Mouse (Mus musculus) brown adipose tissue, adult 24 weeks (tissue): ENCODE results near the gene Zfp455. TPM values are rescaled to one million over a fixed set of nuclear protein-coding genes. Genes with fewer than 3 reads are reported as not detected.
"Not testable (repeated sequence)": the region's sequence is repeated elsewhere in the genome, so short reads cannot be mapped to it uniquely, and the experiment has no call there.

Source experiments
- H3K27ac ChIP-seq: fragments of 200-500 bp; replicated peaks from 2 replicates; pipeline ENCODE4 v1.5.1; 2012; ENCODE audit warnings: low read depth, mild to moderate bottlenecking, low read length
- H3K4me1 ChIP-seq: fragments of 200-500 bp; 2 replicates; pipeline ENCODE4 v1.6.1; 2012; ENCODE audit warnings: low read length, mixed read lengths; ENCODE audit not compliant: control insufficient read depth, insufficient read depth, insufficient read length
- H3K4me3 ChIP-seq: fragments of 200-500 bp; 2 replicates; pipeline ENCODE4 v1.5.1; 2012; ENCODE audit warnings: low read depth, mild to moderate bottlenecking, low read length, moderate library complexity; ENCODE audit not compliant: insufficient read depth
- polyA plus RNA-seq: library from polyadenylated mRNA; stranded (reverse); fragments of >200 nt; gene quantifications from 2 replicates; pipeline ENCODE4 v1.2.4, GENCODE M21; 2012; ENCODE audit not compliant: missing spikeins, insufficient read depth, insufficient read length

Zfp455 gene
- 0.54 and 0.59 TPM in 2 replicates for polyA plus RNA-seq

DNA sequence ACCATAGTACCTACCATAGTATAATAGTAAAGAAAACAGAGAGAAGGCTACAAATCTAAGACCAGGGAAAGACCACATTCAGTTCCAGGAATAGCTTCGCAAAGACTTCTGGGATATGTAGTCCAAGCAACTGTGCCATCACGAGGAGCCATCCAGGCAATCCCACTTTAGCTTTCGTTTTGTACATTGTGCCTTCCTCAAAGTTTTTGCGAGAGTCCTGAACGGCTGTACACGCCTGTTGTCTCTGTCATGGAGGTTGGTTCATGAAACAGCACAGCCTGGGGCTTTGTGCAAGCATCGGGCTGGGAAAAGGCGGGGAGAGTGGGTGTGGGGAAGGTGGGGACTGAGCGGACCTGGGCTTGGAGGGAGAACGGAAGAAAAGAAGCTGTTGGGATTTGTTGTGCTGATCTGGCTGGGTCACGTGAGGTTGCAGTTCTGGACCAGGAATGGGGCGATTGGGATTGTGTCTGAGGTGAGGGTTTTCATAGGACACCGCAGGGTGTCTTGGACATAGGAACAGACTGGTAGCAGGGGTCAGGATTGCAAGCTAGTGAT is at the start of gene Zfp455:
Gene Zfp455, plus strand, starts transcription at position 167 of the 555 bp plus-strand sequence.
- no peak within 1 kb of the TSS for H3K27ac ChIP-seq

DNA sequence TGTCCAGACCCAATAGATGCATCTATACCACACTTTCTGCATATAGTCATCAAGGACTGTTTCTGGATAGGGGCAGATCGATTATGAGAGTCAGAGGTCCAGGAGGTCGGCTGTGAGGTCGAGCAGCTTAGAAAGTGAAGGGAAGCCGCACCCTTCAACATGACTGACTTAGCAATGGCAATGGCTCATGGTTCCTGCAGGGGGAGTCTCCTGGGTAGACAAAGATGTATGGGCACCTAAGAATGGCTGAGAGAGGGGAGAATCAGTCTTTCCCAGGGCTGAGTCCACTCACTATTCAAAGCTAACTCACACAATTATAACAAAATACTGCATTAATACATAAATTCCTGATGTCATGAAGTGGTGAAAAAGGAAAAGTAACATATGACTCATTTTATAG is 28.2 kb upstream of the Zfp455 start:
- H3K27ac ChIP-seq, H3K4me3 ChIP-seq, H3K4me1 ChIP-seq: not testable (repeated sequence)

More for the DNA sequence above, at the start of gene Zfp455:
- Histone ChIP-seq H3K4me3 (peak within 1 kb of the TSS; percentile 96), H3K4me1 (no peaks in the 10 kb centered on the region; the same call in 1 of the 2 replicates)

DNA sequence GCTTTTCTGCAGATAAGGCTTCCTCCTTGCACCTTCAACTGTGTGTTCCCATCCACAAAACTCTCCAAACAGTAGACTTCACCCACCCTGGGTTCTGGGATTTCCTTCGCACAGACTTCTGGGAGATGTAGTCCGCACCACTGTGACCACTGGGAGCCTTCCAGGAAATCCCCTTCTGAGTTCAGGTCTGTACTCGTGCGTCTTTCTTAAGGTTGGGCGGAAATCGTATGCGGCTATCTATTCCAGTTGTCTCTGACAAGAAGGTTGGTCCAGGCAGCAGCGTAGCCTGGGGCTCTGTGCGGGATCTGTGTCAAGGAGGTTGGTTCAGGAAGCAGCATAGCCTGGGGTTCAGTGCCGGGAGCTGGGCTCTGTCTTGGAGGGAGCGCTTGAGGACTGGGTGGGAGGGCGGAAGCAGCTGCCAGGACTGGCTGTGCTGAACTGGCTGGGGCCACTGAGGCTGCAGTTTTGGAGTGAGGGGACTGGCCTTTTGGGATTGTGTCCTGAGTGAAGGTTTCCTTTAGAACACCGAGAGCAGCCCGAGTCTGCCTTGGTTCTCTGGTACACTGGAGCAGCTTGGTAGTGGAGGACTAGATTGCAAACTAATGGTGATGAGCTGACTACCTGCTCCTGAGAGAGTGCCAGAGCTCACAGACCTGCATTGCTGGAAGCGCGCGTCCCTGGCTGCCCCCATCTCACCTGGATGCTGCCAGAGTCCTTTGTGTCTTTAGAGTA is 21.1 kb upstream of the Zfp455 start, which contains the start of gene Rsl1:
Gene Rsl1, plus strand, starts transcription at position 192 of the 732 bp plus-strand sequence.
- not testable (repeated sequence) for H3K4me1 ChIP-seq
- Histone ChIP-seq H3K27ac (peak within 1 kb of the TSS; percentile 67), H3K4me3 (peak within 1 kb of the TSS; percentile 84)

DNA sequence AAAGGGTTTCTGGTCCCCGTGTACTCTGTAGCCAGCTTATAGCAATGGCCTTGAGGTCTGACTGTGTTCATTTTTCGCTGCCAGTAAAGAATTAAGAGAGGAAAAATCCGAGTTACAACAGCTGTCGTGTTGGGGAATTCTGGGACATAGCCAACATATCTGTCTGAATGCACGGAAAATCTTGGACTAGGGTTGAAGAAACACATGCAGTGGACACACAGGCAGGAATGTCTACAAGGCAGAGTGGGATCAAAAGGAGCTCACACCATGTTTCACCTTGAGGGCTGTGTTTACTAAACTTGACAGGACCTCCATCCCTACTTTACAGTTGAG is 20.6 kb upstream of the Zfp455 start:
- Histone ChIP-seq H3K4me3 (peak overlapping the region; percentile 84), H3K4me1 (no peaks in the 10 kb centered on the region), H3K27ac (no peak overlapping the region)

DNA sequence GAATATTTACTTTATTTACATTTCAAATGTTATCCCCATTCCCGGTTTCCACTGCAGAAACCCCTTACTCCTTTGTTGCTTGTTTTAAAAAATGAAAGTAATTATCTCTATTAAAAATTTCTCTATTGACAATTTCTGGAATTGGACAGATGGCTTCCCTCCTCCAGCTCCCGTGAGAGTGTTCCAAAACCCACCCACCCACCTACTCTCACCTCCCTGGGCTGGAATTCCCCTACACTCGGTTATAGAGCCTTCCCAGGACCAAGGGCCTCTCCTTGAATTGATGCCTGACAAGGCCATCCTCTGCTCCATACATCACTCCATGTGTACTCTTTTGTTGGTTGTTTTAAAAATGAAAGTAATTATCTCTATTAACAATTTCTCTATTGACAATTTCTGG is 7.3 kb downstream of the Zfp455 start:
- Histone ChIP-seq H3K4me3 (no peak overlapping the region), H3K27ac (no peak overlapping the region), H3K4me1 (no peaks in the 10 kb centered on the region)

DNA sequence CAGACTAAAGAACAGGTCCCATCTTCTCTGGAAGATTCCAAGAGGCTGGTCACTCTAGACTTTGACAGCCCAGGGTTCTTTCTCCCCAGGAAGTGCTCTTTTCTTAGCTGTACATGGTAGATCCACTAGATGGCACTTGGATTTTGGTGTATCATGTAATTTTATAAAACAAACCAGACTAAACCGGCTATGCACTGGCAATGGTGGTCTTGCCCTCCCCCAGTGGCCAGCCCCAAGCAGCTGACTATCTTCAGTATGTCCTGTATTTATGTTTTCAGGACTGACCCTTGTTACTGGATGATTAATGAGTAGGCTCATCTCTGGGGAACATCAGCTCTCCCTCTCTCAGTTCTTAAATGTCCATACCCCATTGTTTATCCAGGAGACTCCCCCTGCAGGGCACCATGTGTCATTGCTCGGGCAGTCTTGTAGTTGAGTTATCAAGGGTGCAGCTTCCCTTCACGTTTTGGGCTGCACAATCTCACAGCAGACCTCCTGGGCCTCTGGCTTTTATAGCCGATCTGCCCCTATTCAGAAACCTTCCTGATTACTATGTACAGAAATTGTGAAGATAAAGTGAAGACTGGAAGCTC is 19.8 kb downstream of the Zfp455 start:
- no peak overlapping the region for H3K4me3 ChIP-seq

More for the DNA sequence above, 19.8 kb downstream of the Zfp455 start:
- Histone ChIP-seq H3K4me1 (no peaks in the 10 kb centered on the region), H3K27ac (no peak overlapping the region)

Other genes with a start within 250 kb of the Zfp455 start
- 0.67 and 0.95 TPM in 2 replicates for gene Zfp712, start 133.3 kb upstream of the Zfp455 start, polyA plus RNA-seq
- gene Zfp708, start 96.5 kb upstream of the Zfp455 start, polyA plus RNA-seq, result 1.7 TPM in 1 of 2 replicates, not detected in the other
- 3.1 and 4.1 TPM in 2 replicates for gene Gm28557, start 85.9 kb upstream of the Zfp455 start, polyA plus RNA-seq
- gene Rslcan18, start 78.2 kb upstream of the Zfp455 start, polyA plus RNA-seq, result 0.46 TPM in 1 of 2 replicates, not detected in the other
- gene Zfp759, start 72.8 kb upstream of the Zfp455 start, polyA plus RNA-seq, result 2.0 and 2.1 TPM in 2 replicates
- gene Rsl1, start 21.3 kb upstream of the Zfp455 start, polyA plus RNA-seq, result 1.2 and 2.4 TPM in 2 replicates
- gene Zfp458, start 84.0 kb downstream of the Zfp455 start, polyA plus RNA-seq, result 0.58 and 1.7 TPM in 2 replicates
- not detected in 2 replicates for gene Zfp457, start 112.0 kb downstream of the Zfp455 start, polyA plus RNA-seq
- 1.8 and 4.7 TPM in 2 replicates for gene Zfp595, start 138.1 kb downstream of the Zfp455 start, polyA plus RNA-seq
- gene Gm28044, start 166.0 kb downstream of the Zfp455 start, polyA plus RNA-seq, result not detected in 2 replicates
- gene Zfp953, start 166.1 kb downstream of the Zfp455 start, polyA plus RNA-seq, result 1.1 and 1.3 TPM in 2 replicates
- gene Gm28041, start 181.2 kb downstream of the Zfp455 start, polyA plus RNA-seq, result 3.7 TPM in 1 of 2 replicates, not detected in the other
- gene Zfp456, start 181.3 kb downstream of the Zfp455 start, polyA plus RNA-seq, result 0.59 and 1.9 TPM in 2 replicates
- 0.67 and 2.1 TPM in 2 replicates for gene Zfp429, start 205.3 kb downstream of the Zfp455 start, polyA plus RNA-seq
- 0.52 TPM in 1 of 2 replicates, not detected in the other for gene Zfp459, start 226.9 kb downstream of the Zfp455 start, polyA plus RNA-seq